Mouse (Mus musculus): ENCODE measurements around the gene Dph5.
"Not testable (repeated sequence)": the region's sequence is repeated elsewhere in the genome, so short reads cannot be mapped to it uniquely, and the experiment has no call there.

The Dph5 gene

DNA sequence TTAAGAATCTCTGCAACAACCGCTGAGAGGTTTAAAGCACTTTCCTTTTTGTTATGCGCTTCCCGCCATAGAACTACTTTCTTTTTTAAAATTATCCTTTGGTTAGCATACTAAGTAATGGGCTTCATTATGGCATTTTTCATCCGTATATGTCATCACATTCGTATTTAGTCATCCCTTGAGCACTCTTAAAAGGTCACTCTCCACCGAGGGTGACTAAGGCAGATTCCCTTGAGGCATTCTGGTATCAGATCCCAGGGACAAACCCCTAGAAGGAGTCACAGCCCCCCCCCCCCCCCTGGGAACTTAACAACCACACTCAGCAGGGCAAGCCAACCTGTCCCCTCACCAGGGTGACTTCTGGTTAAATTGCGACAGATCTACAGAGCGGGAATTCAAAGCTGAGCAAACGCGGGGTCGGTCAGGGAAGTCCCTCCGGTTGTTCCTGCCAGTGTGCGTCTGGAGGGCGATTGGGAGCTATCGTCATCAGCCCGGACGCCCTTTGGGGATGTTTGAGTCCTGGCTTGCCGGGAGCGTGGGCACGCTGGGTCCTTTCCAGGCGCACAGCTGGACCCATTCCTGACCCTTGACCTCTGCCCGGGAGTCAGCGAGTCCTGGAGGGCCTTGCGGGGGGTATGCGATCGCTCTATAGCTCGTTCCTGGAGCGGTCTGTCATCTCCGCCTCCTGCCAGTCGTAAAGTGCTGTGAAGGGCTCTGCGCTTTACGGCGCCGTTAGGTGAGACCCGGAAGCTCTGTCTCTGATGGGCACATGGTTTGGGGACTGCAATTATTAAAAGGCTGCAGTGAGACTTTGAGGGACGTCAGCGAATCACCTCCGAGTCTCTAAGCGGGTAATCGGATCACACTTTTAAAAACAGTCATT, at the start of gene Dph5:
TSS of gene Dph5 (plus strand) at position 411 of the 883 bp plus-strand sequence.
- DNase-seq, result peak; percentile 88

GRCm38 (mm10) chr3:115844566-115844965, 43.1 kb upstream of the Dph5 start:
- no peak for DNase-seq

- no peak for DNase-seq
These were observed 42.5 kb upstream of the Dph5 start for GRCm38 (mm10) chr3:115845032-115845618.

- DNase-seq, result no peak
These were observed 41.9 kb upstream of the Dph5 start for GRCm38 (mm10) chr3:115845724-115846123.

DNA sequence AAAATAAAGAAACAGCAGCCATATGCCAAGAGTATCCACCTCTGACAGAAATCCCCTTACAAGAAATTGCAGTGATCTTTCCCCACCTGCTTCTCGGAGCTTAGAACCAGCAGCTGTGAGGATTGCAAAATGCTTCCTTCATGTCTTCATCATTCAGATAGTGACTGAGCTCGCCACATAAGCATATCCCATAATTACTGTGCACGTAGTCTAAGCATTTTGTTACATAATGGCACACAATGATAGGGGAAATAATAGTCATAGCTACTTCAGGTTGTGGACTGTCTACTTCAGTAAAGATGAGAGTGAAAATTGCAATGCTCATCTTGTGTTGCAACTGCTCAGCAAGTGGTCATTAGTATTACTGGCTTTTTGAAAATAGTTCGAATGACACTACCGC, 41.5 kb upstream of the Dph5 start:
- no peak for DNase-seq

GRCm38 (mm10) chr3:115848686-115849480, 38.8 kb upstream of the Dph5 start:
- DNase-seq, result no peak

GRCm38 (mm10) chr3:115850946-115851345, 36.7 kb upstream of the Dph5 start:
- DNase-seq, result no peak

GRCm38 (mm10) chr3:115854672-115855191, 32.9 kb upstream of the Dph5 start:
- DNase-seq, result no peak

DNA sequence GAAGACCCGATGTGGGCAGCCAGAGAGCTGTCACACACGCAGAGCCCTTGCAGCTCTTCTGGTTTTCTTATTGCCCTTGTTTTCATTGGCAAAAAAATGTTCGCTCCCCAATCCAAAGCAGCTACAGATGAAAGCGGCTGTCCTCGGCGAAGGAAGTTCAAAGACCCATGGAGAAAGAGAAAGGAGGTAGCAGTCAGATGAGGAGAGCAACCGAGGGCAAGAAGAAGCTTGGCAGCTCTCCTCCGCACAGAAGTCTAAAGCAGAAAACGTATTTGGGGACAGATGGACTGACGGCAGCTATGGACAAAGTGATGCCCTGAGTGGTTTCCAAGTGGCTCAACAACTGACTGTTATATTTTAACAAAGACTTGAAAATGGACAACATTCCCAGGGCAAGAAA, 32.1 kb upstream of the Dph5 start:
- DNase-seq, result no peak

GRCm38 (mm10) chr3:115856484-115857022, 31.1 kb upstream of the Dph5 start:
- no peak for DNase-seq

GRCm38 (mm10) chr3:115857436-115857835, 30.2 kb upstream of the Dph5 start:
- no peak for DNase-seq

DNA sequence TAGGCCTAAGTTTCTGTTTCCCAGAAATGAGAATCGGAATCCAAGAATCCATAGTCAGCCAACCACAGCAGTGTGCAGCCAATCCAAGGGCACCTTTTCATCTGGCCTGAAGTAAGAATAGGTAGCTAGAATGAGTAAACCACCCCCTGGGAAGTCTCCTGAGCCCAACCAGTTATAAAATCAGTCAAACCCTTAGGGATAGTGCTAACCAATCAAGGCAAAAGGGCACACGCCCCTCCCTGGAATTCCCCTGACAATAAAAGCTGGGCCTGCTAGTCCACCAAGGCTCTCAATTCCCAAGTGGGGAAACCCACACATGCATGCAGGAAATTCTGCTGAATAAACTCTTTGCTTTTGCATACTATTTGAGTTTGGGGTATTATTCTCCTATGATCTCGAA, 28.8 kb upstream of the Dph5 start:
- no peak for DNase-seq

GRCm38 (mm10) chr3:115860780-115861179, 26.9 kb upstream of the Dph5 start:
- DNase-seq, result not testable (repeated sequence)

DNA sequence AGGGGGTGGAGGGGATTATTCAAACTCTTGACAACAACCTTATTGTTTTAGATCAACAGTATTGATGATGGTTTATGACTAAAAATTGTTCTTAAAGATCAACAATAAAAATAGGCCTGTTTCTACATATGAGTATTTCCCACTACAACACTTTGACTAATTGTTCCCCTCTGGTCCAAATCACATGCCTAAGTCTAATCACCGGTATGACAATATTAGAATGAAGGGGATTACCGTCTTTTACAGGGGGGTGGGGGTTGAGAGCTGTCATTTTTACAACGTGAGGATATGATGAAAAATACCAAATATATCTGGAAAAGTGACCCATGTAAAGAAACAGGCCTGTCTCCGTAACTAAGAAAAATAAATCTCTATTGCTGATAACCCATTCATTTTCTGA, 24.1 kb upstream of the Dph5 start:
- no peak for DNase-seq

DNA sequence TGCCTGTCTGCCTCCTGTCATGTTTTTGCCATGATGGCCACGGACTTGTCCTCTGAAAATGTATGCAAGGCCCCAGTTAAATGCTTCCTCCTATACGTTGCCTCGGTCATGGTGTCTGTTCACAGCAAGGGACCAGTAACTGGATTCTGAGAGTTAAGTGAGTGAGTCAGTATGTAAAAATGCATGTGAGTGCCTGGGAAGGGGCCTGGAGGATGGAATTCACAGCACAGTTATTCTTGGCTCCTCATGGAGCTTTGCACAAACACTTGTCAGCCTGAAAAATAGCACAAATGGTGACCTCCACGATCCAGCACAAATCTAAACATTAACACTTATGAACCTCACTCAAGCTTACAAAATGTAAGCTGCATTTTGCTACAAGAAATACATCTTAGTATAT, 20.5 kb upstream of the Dph5 start:
- no peak for DNase-seq

DNA sequence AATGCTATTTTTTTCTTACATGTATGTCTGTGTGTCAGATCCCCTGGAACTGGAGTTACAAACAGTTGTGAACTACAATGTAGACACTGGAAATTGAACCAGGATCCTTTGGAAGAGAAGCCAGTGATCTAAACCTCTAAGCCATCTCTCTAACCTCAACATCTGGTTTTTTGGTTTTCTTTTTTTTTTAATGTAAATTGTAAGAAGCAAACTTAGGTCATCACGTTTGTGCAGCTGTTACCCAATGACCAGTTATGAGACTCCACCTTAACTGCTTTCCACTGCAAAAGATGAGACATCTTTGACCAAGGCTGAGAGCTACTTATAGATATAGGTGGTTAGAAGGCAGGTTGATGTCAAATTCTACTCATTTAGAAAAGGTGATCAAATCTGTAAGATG, 19.7 kb upstream of the Dph5 start:
- no peak for DNase-seq

DNA sequence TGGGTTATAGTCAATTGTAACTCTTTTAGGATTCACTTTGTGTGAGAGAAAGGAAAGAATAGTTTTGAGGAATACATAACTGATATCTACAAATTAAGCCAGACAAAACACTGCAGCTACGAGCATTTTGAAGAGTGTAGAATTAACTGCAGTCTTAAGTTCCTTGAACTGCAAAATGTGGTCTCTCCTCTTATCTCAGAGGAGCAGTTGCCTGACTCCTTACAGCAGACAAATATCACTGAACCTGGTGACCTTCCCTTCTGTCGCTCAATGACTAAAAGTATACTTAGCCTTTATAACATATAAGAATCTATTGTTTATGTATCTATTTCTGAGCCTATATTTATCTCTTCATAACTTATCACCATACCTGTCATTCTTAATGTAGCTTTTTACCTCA, 18.3 kb upstream of the Dph5 start:
- DNase-seq, result no peak

GRCm38 (mm10) chr3:115875551-115875950, 12.1 kb upstream of the Dph5 start:
- DNase-seq, result no peak

DNA sequence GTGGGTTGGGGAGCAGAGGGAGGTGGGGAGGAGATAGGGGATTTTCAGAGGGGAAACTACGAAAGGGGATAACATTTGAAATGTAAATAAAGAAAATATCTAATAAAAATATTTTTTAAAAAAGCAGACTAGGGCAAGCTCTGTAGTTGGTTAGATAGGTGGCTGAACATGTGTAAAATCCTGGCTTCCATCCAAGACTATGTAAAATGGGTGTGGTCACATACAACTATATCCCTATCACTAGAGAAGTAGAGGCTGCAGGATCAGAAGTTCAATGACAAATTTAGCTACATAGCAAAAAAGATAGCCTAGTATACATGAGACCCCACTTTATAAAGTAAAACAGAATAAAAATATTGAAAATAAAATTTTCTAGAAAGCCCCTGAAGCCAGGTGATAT, 10.5 kb upstream of the Dph5 start:
- no peak for DNase-seq

- DNase-seq, result no peak
These were observed 3.6 kb upstream of the Dph5 start for GRCm38 (mm10) chr3:115884086-115884485.

DNA sequence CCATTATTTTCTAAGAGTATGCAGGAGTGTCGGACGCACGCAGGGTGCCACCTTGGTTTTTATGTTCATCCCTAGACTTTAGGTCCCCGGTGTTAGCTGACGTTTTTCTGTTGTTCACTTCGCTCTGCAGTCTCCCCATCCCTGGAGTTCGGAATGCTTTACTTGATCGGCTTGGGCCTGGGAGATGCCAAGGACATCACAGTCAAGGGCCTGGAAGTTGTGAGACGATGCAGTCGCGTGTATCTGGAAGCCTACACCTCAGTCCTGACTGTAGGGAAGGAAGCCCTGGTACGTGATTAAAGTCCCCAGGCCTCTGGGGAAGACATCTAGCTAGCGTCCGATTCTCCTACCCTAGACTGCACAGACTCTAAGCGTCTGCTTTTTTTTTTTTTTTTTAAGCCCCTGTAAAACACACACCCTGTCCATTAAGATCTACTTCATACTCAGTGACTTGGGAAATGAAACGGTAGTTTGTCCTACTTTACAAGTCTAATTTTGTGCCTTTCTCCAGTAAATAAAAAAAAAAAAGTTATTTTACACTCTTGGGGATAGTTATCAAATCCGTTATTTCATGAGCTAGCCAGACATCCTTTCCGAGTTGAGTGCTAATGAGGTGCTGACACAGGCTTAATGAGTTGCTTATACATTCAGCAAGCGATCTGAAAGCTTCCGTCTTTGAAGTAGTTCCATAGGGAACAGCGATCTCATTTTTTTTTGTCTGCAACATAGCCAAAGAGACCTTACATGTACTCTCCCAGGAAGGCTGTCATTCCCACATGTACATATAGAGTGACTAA, 871 bp downstream of the Dph5 start:
- DNase-seq, result no peak

DNA sequence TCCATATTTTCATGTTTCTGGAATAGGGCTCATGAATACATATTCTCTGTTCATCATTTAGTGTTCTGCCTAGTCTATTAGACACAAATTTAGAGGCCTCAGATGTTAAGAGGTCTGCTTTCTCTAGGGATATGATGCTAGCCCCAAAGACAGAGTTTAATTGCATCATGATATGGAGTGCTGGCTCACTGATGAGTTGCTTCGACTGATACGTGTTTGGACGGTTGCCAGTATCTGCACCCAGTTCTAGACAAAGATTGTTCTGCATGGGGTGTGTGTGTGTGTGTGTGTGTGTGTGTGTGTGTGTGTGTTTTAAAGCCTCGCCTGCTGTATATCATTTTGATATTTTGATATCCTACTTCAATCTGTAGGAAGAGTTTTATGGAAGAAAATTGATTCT, 4.7 kb downstream of the Dph5 start:
- DNase-seq, result no peak

Data from thymus, postnatal 4 days (tissue).